Mouse (Mus musculus) naive thymus-derived CD4-positive, alpha-beta T cell, adult 2 months (primary cell): Measurements from ENCODE around the gene Eif2b1.
A peak's percentile ranks its signal among the peaks of the same experiment; 100 is the strongest.
"Not testable (repeated sequence)": the region's sequence is repeated elsewhere in the genome, so short reads cannot be mapped to it uniquely, and the experiment has no call there.

ENCODE experiments used
- DNase-seq: peaks from one replicate; pipeline ENCODE4 v3.0.0-alpha.2; 2011; ENCODE audit warnings: low read depth

Gene Eif2b1

GRCm38 (mm10) chr5:124550737-124551136 lies 28.2 kb downstream of the Eif2b1 start:
- not testable (repeated sequence) for DNase-seq

- no peak for DNase-seq
Observed at GRCm38 (mm10) chr5:124541602-124541973, 37.3 kb downstream of the Eif2b1 start.

- peak; percentile 74 for DNase-seq
Observed at GRCm38 (mm10) chr5:124540905-124541601, 37.9 kb downstream of the Eif2b1 start.

GRCm38 (mm10) chr5:124540383-124540786 lies 38.5 kb downstream of the Eif2b1 start, which contains the start of gene Tmed2:
TSS of gene Tmed2 (plus strand) at chr5:124540695.
- DNase-seq, result peak; percentile 94

- DNase-seq, result no peak
Observed at GRCm38 (mm10) chr5:124539905-124540304, 39.0 kb downstream of the Eif2b1 start.

GRCm38 (mm10) chr5:124538813-124539792 lies 39.8 kb downstream of the Eif2b1 start:
- peak; percentile 89 for DNase-seq

GRCm38 (mm10) chr5:124536776-124537175 lies 42.2 kb downstream of the Eif2b1 start:
- peak; percentile 45 for DNase-seq

- no peak for DNase-seq
Observed at GRCm38 (mm10) chr5:124535016-124535415, 43.9 kb downstream of the Eif2b1 start.

- no peak for DNase-seq
Observed at GRCm38 (mm10) chr5:124532451-124532850, 46.5 kb downstream of the Eif2b1 start.

- DNase-seq, result no peak
Observed at GRCm38 (mm10) chr5:124531583-124531930, 47.4 kb downstream of the Eif2b1 start.

- DNase-seq, result peak; percentile 68
Observed at GRCm38 (mm10) chr5:124530655-124531582, 48.0 kb downstream of the Eif2b1 start, which contains the start of gene Rilpl1. TSS of gene Rilpl1 (minus strand) at chr5:124531391.

- no peak for DNase-seq
Observed at GRCm38 (mm10) chr5:124529697-124530096, 49.2 kb downstream of the Eif2b1 start.

- no peak for DNase-seq
Observed at GRCm38 (mm10) chr5:124529191-124529651, 49.7 kb downstream of the Eif2b1 start.

GRCm38 (mm10) chr5:124528791-124529190 lies 50.1 kb downstream of the Eif2b1 start:
- no peak for DNase-seq

GRCm38 (mm10) chr5:124528351-124528750 lies 50.6 kb downstream of the Eif2b1 start:
- DNase-seq, result no peak

GRCm38 (mm10) chr5:124524943-124525342 lies 54.0 kb downstream of the Eif2b1 start:
- no peak for DNase-seq

- DNase-seq, result peak; percentile 37
Observed at GRCm38 (mm10) chr5:124523032-124523431, 55.9 kb downstream of the Eif2b1 start.

GRCm38 (mm10) chr5:124521588-124521987 lies 57.3 kb downstream of the Eif2b1 start:
- DNase-seq, result no peak
